Mouse (Mus musculus) heart, postnatal 36 days (tissue): Measurements from ENCODE around the gene Sstr2. TPM values are rescaled to one million over a fixed set of nuclear protein-coding genes. Genes with fewer than 3 reads are reported as not detected.
A peak's percentile ranks its signal among the peaks of the same experiment; 100 is the strongest.

Source experiments
- DNase-seq, 2 experiments: peaks; one replicate each; pipeline ENCODE4 v3.0.0; 2021 to 2022
- intact Hi-C: fragments of 180-260 bp; cut with DNase I; formaldehyde crosslinking; loops from one replicate; pipeline ENCODE4 v1.15.1; 2025
- total RNA-seq, 2 experiments: library from RNA; stranded (reverse); gene quantifications; 2 replicates each; pipeline ENCODE4 v1.2.3; 2021

The Sstr2 gene
- not detected for total RNA-seq

DNA sequence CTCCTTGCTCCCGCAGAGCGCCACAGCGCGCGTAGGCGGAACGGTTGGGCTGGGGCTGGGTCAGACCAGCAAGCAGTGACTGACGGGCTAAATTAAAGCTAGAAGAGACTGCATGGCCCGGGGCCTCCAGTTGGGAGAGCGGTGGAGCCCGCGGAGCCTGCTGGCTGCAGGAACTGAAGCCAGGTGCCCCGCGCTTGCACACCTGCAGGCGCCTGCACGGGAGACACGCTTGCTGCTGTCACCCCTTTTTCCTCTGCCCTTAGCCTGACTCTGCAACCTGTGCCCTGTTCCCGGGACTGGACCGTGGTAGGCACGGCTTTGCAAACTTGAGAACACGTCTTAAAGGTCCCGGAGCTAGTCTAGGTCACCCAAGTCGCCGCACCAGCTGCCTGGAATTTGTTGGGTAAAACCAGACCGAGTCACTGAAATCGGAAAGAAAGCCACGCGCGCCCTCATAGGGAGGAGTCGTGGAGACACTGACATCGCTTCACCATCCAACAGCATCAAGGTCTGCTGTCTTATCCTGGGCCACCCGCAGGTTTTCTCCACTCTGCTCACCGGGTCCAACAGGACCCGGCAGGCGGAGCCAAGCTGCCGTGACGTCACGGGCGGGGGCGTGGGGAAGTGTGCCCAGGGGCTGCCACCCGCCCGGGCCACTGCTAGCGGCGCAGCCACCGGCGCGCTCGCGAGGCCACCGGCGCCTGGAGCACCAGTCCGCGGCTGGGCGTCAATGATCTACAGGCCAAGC is at the start of gene Sstr2:
Sstr2 (plus strand) TSS at position 671 of the 748 bp plus-strand sequence.
- intact Hi-C loops: loop anchor here (5.0 kb wide), 1 partner anchor 442 kb away; no protein-coding TSS in a partner anchor
- DNase-seq: peak; percentile 36 to 60

DNA sequence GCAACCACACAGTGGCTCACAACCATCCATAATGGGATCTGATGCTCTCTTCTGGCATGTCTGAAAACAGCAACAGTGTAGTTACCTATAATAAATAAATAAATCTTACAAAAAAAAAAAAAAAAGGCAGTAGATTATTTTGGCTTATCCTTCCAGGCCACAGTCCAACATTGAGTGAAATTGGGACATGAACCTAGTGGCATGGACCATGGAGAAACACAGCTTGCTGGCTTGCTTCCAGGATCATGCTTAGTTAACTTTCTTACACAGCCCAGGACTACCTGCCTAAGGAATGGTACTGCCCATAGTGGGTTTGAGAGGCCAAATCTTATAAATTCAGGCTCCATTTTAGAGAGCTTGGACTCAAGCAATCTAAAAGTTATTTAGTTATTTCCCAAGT is 47.5 kb upstream of the Sstr2 start:
- intact Hi-C loops: no loop called here
- DNase-seq: no peak

DNA sequence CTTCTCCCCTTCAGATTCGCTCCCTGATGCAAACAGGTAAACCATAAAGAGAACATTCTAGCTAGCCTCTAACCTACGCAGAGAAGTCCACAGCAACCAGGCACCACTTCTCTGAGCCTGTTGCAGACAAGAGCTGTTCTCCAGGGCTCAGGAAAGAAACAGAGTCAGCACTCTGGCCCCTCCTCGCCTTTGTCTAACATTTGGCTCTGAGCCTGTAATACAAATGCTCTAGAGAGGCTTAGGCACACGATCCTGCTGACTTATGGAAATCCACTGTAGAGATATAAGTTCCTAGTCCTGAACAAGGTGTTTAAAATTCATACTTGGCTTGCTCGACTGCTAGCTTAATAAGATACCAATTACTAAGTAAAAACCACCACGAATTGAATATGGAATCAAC is 46.5 kb upstream of the Sstr2 start:
- DNase-seq: no peak
- intact Hi-C loops: no loop called here

DNA sequence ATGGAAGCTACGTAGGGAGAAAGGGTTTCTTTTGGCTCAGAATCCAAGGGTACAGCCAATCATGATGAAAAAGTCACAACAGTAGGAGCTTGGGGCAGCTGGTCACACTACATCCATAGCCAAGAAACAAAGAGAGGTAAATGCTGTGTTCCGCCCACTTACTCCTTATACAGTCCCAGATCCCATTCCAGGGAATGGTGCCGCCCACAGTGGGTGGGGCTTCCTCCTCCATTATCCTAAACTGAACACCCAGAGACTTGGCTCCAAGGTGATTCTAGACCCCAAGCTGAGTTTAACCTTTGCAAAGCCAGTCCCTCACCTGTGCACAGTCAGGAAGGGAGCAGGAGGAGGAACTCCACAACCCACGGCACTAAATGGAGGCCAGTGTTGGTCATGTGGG is 41.9 kb upstream of the Sstr2 start:
- no peak for DNase-seq
- intact Hi-C loops: no loop called here

- intact Hi-C loops: no loop called here
- DNase-seq: no peak
Measured at GRCm38 (mm10) chr11:113583879-113584661, 35.1 kb upstream of the Sstr2 start.

DNA sequence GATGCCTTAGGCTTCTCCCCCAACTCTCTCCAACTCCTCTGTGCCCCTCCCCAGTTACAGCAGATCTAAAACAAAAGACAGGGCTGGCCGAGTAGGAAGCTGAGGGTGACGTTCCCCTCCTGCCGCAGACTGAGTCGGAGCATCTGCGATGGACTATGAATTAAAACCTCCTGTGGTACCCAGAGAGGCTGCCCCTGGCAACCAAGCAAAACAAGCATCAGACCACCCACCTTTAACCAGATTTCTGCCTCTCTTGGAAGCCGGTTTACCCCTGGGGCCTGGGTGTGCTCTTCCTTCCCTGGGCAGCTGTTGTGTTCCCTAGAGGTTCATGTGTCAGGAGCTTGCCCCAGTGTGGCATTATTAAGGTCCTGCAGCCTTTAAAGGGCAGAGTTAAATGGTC is 32.7 kb upstream of the Sstr2 start:
- intact Hi-C loops: no loop called here
- no peak for DNase-seq

DNA sequence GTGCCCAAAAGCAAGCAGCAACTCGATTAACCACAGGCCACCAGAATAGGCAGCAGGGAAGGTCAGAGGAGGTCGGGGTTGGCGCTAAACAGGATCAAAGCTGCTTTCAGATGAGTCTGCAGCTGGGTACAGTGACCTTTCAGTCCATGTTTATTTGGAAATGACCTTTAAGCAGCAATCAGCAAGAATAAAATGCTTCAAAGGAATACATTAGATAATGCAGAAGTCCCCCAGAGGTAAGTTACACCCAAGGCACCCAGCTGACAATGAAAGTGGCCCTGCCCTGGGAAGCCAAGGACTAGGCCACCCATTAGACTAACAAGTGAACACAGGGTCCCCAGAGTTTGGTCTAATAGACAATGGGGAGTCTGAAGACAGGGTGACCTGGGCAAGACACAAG is 30.2 kb upstream of the Sstr2 start:
- intact Hi-C loops: no loop called here
- DNase-seq: no peak

DNA sequence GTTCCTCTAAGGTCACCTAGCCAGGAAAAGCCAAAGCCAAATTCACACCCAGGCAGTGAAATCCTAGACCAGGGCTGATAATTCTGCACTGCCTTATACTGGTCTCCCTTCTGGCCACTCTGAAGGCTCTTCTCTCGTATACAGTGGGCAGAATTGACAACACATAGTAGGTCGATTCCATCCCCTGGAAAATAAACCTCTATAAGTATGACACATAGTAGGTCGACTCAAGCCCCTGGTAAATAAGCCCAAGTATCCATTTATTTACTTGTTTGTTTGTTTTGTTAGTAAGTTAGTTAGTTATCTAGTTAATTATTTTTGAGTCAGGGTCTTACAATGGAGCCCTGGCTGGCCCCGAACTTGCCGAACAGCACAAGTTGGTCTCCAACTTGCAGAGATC is 24.0 kb upstream of the Sstr2 start:
- no peak for DNase-seq
- intact Hi-C loops: no loop called here

DNA sequence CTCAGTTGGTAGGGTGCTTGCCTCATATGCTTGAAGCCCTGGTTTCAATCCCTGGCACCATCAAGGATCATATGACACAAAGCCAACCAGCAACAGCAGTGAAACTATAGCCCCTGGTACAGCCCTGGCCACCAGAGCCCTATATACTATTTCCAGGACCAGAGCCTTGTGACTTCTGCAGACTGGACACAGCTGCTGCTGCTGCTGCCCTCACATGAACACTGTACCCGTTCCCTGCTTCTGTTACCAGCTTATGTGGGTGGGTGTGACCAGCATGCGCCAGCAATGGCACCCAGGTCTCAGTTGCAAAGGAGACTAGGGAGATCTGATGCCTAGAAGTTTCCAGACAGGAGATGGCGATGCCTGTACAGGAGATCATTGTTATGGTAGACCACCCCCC is 21.5 kb upstream of the Sstr2 start:
- intact Hi-C loops: no loop called here
- no peak for DNase-seq

- intact Hi-C loops: no loop called here
- no peak for DNase-seq
Measured at GRCm38 (mm10) chr11:113600526-113601245, 18.5 kb upstream of the Sstr2 start.

DNA sequence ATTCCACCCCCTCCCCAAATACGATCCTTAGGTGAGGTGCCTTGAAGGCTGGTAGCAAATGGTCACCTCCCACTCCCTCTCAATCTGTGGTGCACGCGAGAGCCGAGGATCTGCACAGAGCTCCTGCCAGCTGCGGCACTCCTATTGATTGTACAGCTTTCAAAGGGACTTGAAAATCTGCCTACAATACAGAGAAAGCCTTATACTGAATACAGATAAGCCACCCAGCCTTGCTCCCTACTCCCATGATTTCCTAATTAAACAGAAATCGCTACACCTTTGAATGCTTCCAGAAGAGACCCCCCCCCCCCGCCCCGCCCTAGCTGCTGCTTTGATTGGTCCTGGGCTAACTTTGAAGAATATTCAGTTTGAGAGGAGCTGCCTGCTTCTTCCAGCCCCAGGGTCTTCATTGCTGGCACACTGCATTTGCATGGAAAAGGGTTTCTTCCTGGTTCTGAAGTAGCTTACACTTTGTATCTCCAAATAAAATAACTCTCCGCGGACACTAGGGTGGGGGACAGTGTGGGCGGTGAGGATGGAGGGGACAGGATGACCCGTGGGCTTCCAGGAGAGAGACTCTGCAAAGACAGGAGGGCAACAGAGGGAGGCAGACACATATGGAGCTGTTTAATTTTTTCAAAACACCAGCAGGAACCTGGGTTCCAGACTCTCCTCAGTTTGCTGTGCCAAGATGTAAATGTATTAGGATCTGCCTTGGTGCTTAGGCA is 17.4 kb upstream of the Sstr2 start:
- no peak for DNase-seq
- intact Hi-C loops: no loop called here

DNA sequence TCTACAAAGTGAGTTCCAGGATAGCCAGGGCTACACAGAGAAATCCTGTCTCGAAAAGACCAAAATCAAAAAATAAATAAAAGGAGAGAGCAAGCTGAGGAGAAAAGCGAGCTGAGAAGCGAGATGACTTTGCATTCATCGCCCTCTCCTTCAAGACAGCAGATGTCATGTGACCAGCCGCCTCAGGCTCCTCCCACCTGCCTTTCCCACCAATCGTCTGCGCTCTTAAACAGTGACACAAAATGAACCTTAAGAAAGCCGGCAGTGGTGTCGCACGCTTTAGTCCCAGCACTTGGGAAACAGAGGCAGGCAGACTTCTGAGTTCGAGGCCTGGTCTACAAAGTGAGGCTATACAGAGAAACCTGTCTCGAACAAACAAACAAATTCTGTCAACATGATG is 11.6 kb upstream of the Sstr2 start:
- no peak for DNase-seq
- intact Hi-C loops: no loop called here

DNA sequence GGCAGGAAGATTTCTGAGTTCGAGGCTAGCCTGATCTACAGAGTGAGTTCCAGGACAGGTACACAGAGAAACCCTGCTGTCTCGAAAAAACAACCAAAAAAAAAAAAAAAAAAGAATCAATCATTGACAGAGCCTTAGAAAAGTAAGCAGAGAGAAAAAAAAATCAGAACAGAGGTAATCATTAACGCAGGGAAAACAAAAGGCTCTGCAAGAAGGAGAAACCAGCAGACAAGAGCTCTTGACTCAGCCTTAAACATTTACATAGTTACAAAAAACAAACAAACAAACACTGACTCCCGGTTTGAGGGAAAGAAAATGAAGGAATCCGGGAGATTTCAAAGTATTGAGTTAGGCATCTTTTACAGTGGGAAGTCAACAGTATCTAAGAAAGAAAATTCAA is 9.6 kb upstream of the Sstr2 start:
- no peak for DNase-seq
- intact Hi-C loops: no loop called here

DNA sequence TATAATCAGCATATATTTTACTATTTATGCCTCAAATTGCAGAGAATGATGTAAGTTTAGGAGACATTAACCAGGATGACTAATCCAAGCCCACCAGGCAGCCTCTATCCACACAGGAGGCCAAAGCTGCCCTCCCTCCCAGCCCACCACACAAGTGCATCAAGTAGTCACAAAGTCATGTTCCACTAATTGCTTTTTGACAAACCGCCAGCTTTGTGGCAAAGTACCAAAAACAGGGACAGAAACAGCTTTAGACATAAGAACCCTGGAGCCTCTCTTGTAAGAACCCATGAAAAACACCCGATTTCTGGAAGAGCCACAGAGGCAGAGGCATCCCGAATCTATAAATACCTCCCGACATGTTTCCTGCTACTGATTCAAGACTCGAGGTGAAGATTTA is 8.9 kb upstream of the Sstr2 start:
- no peak for DNase-seq

DNA sequence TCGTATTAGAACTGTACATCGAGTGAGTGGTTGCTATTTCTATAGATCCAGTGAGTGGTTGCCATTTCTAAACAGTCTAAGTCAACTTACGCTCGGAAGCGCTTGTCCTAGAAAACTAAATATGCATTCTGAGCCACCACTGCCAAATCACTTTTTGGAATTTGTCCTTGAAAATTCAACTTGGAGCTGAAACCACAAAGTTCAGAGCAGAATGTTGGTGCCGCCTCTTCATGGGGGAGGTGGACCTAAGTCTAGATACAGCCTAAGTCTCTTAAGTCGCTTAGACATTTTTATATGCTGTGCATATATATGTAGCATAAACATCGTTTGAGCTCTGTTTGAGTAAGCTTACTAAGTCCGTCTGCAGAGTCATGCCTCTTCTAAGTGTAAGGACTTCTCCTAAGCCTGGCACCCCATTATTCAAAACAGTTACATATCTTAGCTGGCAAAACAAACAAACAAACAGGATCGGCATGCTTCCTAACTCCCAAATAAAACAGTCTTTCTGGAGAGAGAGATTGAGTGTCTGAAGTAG is 8.0 kb upstream of the Sstr2 start:
- intact Hi-C loops: no loop called here

More for the DNA sequence above, 8.9 kb upstream of the Sstr2 start:
- intact Hi-C loops: no loop called here

DNA sequence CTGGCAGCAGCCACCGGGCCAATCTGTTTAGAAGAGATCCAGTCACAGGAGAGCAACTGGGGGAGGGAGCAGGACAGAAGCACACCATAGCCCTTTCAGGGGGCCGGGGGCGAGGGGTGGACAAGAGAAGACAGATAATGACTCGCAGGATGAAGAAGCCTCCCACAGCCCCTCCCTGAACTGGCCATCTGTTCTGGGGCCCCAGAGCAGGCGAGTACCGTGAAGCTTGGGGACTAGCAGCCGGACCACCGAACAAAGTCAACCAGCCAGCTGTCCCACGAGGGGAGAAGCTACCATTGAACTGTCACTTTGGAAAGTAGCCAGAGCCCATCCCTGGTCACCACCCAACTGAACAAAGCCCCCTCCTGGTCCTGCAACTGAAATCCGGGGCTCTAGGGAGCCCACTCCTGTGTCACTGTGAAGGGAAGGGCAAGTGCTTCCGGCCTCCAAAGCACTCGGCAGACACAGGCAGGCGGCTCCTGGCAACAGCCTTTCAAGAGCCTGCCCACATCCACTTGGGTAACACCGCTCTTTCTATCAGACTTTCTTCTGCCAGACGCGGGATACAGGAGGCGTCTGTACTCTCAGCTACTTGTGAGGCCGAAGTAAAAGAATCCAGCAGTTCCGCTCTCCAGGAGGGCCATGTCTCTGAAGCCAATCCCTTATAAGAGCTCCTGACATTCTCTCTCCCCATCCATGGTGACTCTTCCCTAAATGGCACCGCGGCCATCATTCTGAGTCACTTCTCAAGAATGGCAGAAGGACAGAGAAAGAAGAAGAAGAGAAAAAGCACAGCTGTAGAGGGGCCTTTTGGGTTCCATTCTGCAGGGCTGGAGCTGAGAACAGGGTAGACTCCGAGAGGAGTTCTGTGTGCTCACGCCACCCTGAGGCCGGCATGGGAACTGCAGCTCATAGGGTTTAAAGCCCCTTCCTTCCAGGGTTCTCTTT is 7.2 kb upstream of the Sstr2 start:
- DNase-seq: peak; percentile 10 to 37
- intact Hi-C loops: no loop called here

More for the DNA sequence above, 8.0 kb upstream of the Sstr2 start:
- DNase-seq: no peak

DNA sequence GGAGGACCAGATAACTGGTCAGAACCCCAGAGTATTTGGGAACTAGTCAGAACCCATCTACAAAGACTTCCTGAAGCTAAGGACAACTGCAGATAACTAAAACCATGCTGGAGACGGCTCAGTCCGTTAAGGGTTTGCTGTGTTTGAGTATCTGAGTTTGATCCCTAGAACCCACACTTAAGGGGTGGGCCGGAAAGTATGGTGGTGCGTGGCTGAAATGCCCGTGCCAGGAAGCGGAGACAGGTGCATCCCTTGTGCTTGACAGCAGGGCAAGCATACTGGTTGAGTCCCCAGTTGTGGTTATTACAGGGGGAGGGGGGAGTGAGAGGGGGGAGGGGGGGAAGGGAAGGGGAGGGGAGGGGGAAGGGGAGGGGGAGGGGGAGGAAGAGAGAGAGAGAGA is 4.7 kb upstream of the Sstr2 start:
- no peak for DNase-seq
- intact Hi-C loops: no loop called here

DNA sequence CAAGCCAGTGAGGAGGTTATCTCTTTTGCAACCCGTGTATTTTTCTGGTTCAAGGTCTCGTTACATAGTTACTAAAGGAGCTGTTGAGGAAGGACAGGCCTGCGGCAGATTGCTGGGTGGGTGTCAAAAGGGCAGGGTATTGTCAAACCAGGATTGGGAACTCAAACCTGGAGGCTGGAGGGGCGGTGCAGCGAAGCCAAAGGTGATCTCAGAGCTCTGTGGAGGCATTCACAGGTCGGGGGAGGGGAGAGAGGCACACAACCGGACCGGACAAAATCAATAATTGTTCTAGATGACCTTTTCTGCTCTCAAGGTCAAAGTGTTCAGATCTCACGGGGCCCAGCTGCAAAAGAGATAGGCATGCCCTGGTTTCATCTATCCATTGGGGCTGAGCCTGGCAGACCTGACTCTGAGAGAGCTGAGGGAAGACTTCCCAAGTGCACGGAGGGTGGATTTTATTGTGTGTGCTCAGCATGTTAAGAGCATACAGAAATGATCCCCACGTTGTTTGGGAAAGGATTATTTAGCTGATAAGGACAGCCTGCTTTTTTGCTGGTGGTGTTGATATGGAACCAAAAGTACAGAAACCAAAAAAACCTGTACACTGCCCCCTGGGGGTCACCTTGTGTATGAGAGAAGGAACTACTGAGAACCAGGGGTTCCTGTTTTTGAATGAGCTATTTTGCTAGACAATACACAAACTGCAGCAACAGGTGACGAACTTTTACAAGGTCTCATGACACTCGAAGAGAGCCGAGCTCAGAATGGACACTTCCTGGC is 1.8 kb upstream of the Sstr2 start:
- intact Hi-C loops: loop anchor here (2.0 to 5.0 kb wide), 2 partner anchors 319 to 440 kb away; no protein-coding TSS in a partner anchor
- peak; percentile 39 to 65 for DNase-seq

DNA sequence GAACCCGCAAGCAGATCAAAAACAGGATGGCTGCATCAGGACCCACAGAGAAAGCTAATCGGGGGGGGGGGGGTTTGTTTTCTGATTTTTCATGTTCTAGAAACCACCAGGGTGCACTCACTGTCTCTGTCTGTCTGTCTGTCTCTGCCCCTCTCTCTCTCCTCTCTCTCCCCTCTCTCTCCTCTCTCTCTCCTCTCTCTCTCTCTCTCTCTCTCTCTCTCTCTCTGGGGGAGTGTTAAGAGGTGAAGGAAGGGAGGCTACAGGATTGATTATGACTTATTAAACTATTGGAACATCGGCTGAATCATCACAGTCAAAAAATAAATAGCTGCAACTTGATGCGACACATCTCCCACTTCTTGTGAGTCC is 855 bp upstream of the Sstr2 start:
- DNase-seq: no peak
- intact Hi-C loops: loop anchor here (5.0 kb wide), 1 partner anchor 441 kb away; no protein-coding TSS in a partner anchor
